ENCODE assay signal across 8 mouse cellular contexts in the genomic region with DNA sequence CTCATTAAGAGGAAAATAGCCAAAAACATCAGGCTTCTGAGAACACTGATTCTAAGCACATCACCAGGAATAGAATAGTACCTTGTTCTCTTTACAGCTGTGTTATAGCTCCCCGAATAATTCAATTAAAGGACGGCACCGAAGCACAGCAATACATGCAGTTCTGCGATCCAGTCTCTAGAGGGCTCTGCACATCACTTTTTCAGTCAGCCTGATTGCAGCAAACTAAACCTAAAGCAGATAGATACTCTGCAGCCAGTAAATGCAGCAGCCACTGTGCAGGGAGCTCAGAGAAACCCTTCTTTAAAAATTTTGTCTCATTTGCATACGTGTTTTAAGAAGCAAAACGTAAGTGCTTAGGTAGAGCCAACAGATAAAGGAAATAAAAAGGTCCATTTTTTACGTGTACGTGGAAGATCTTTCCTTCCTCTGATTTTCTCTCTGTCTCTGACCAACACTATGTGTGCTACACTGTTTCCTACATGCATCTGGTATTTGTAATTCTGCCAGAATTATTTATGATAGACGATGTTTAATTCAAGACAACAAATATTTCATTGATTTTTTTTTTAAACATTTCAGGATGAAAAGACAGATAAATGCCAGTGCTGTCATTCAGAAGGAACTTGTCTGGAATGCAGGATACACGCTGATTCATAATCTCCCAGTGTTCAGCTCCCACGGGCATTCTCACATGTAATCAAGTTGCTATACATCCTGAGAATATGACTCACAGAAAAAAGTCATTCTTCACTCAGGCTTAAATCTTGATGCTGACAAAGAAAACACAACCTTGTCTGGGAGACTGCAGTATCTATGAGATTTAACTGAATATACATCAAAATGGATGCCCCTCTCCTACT.
DNase-seq lines count a peak whose midpoint lies in the region; TF ChIP-seq lines count a peak whose summit lies in the region.

No protein-coding gene starts in this region.

- peak; percentile 84 for DNase-seq in brain, adult 2 months (ENCODE audit: low read depth, low spot score)
- DNase-seq in heart, postnatal 36 days: peak; percentile 41 to 44
- DNase-seq in layer of hippocampus, adult 18-20 months (ENCODE audit: low spot score in 2 of 2): peak; percentile 50 to 81
- peak; percentile 58 for DNase-seq in lung, postnatal 10 days
- DNase-seq in right cerebral cortex, postnatal 10 days (ENCODE audit: low spot score in 2 of 2): peak; percentile 83 to 86
- DNase-seq in natural killer cell, adult 2 months (ENCODE audit: low spot score in 2 of 2): no peak

- H3K27me3 ChIP-seq in ES-Bruce4 (ENCODE audit: control insufficient read depth, insufficient read depth, low read length, poor library complexity, severe bottlenecking): no peaks in the 10 kb centered on the region

- H3K9me3 ChIP-seq in ES-Bruce4 (replicated peaks; ENCODE audit: control insufficient read depth, insufficient read depth, low read length, poor library complexity, severe bottlenecking): no peaks in the 10 kb centered on the region

- no peaks in the 10 kb centered on the region for H3K4me1 ChIP-seq in ES-Bruce4 (ENCODE audit: control insufficient read depth, insufficient read depth, low read length)
- H3K4me1 ChIP-seq in embryonic fibroblast, embryonic 13.5 days (ENCODE audit: control insufficient read depth, insufficient read depth, low read length): no peaks in the 10 kb centered on the region

- H3K36me3 ChIP-seq in ES-Bruce4 (ENCODE audit: control insufficient read depth, insufficient read depth, low read length, poor library complexity, severe bottlenecking): no peaks in the 10 kb centered on the region

- no peak overlapping the region for H3K27ac ChIP-seq in ES-Bruce4 (ENCODE audit: insufficient read depth, low read length)
- peak overlapping the region; percentile 45; the same call in 1 of the 2 replicates for H3K27ac ChIP-seq in embryonic fibroblast, embryonic 13.5 days (ENCODE audit: insufficient read depth, low read length)

- no peak for TF ChIP-seq EP300 in ES-Bruce4 (IDR thresholded peaks at IDR 0.05; ENCODE audit: insufficient read depth, low read depth, low read length)

- intact Hi-C loops in heart, postnatal 36 days (cut with DNase I): loop anchor here (5.0 kb wide), 2 partner anchors 1208 to 1813 kb away; no protein-coding TSS in a partner anchor

- H3K4me3 ChIP-seq in ES-Bruce4 (ENCODE audit: low read depth, low read length): no peak overlapping the region
- no peak overlapping the region for H3K4me3 ChIP-seq in embryonic fibroblast, embryonic 13.5 days (ENCODE audit: insufficient read depth, low read length)

- peak; percentile 17 for TF ChIP-seq CTCF in ES-Bruce4 (IDR thresholded peaks at IDR 0.05; ENCODE audit: low read depth, low read length)
- peak; percentile 31; the same call in 1 of the 2 replicates for TF ChIP-seq CTCF in embryonic fibroblast, embryonic 13.5 days (IDR thresholded peaks at IDR 0.05; ENCODE audit: borderline replicate concordance, insufficient read depth, low read length)

- TF ChIP-seq POLR2A in ES-Bruce4 (IDR thresholded peaks at IDR 0.05; ENCODE audit: insufficient read depth, low read length): no peak
- no peak for TF ChIP-seq POLR2A in embryonic fibroblast, embryonic 13.5 days (IDR thresholded peaks at IDR 0.05; ENCODE audit: low read depth, low read length)

- no peak overlapping the region for H3K9ac ChIP-seq in ES-Bruce4 (ENCODE audit: low read depth, poor library complexity, severe bottlenecking)

Comparison
In these comparisons a context has a peak if more than half of its experiments do, and no peak if none do; other contexts are left out.
1. DNase-seq: peak in brain, adult 2 months (single experiment), heart, postnatal 36 days (2 of 2), layer of hippocampus, adult 18-20 months (2 of 2), lung, postnatal 10 days (single experiment) and right cerebral cortex, postnatal 10 days (2 of 2); none in natural killer cell, adult 2 months (0 of 2).